Mouse (Mus musculus): Measurements from ENCODE around the gene Gm49027.

GRCm38 (mm10) chr5:123555693-123556092, 30.4 kb upstream of the Gm49027 start:
- TF ChIP-seq CTCF (IDR thresholded peaks at IDR 0.05; ENCODE audit: extremely low read depth, insufficient read depth, insufficient read length, insufficient replicate concordance) = no peak
- no peak for TF ChIP-seq POLR2A (IDR thresholded peaks at IDR 0.05; ENCODE audit: low read depth, low read length)

All from spleen, adult 2 months (tissue).